Mouse (Mus musculus): ENCODE measurements around the gene Cdkn2d. TPM values are rescaled to one million over a fixed set of nuclear protein-coding genes. Genes with fewer than 3 reads are reported as not detected.
A peak's percentile ranks its signal among the peaks of the same experiment; 100 is the strongest.

Cdkn2d gene
- total RNA-seq, 4 experiments from 2014 or later = 11.9 to 24.1 (median 18.5) TPM

- DNase-seq = no peak
Measured at GRCm38 (mm10) chr9:21244428-21245112, 46.6 kb downstream of the Cdkn2d start.

GRCm38 (mm10) chr9:21243826-21244427 is 47.3 kb downstream of the Cdkn2d start:
- no peak for DNase-seq

DNA sequence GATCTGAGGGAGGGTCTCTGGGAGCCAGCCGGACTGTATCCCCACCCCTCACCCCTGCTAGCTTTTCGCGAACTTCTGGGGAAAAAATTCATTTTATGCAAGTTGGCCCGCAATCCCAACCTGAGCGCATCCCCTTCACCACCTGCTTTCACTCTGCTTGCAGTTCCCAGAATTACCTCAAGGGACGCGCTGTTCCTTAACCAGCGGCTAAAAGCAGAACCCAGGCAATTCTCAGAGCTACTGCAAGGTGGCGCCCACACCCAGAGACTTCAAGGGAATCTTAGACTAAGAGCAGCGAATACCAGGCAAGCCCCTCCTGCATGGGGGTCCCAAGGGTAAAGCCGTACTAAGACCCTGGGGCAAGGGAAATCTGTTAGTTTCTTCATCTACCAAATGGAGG is 49.9 kb downstream of the Cdkn2d start:
- no peak for DNase-seq

GRCm38 (mm10) chr9:21239465-21239848 is 51.8 kb downstream of the Cdkn2d start:
- DNase-seq = no peak

DNA sequence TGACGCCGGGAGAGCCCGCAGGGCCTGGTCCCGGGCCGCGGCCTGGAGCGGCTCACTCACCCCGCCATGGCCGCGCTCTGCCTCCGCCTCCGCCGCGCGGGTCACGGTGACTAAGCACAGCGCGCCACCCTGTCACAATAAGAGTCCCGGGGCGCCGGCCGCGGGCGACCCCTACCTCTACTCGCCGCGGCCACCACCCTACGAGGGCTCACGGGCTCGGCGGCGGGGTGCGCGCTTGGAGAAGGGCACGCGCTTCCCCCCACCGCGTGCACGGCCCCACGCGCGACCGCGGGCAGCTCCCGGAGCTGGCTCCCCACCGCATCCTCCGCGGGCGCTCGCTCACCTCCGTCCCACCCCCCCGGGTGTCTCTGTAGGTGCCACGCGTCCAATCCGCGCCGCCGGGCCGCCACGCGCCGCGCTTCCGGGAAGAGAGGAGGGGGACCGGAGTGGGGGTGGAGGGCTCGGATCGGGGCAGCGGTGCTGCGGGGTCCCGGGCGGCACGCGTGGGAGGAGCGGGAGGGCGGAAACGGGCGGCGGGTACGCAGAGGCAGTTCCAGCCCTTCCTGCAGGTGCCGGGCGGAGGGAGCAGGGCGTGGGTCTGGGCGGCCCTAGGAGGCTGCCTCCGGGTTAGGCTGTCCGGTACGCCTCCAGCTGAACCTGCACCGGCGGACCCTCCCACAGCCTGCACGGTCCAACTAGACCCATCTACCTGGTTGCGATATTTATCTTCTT is 52.3 kb downstream of the Cdkn2d start, which contains the start of gene Keap1:
Gene Keap1 (minus strand): TSS at position 629 of the 732 bp plus-strand sequence.
- DNase-seq = peak; percentile 57

Other genes starting within 250 kb of the Cdkn2d start
- under 1 TPM in 1 of 4 experiments, not detected in 3; 0.70 TPM for gene Zglp1, start 224.3 kb downstream of the Cdkn2d start, total RNA-seq (2022)
- under 1 TPM; 0.24 to 0.68 (median 0.42) TPM for gene Gm49373, start 218.3 kb downstream of the Cdkn2d start, total RNA-seq (2022)
- gene Fdx1l, start 217.8 kb downstream of the Cdkn2d start, total RNA-seq (2022) = 10 to 100 TPM; 40.3 to 55.0 (median 45.6) TPM
- gene Gm38431, start 199.4 kb downstream of the Cdkn2d start, total RNA-seq (2022) = 1 to 10 TPM in 3 of 4 experiments, under 1 TPM in 1; 0.49 to 3.2 (median 2.3) TPM
- gene Raver1, start 199.4 kb downstream of the Cdkn2d start, total RNA-seq (2022) = 10 to 100 TPM; 43.9 to 78.6 (median 56.6) TPM
- 10 to 100 TPM; 15.3 to 30.3 (median 23.0) TPM for gene Tyk2, start 160.2 kb downstream of the Cdkn2d start, total RNA-seq (2022)
- 100 to 1,000 TPM; 162 to 190 (median 174) TPM for gene Cdc37, start 141.4 kb downstream of the Cdkn2d start, total RNA-seq (2022)
- 10 to 100 TPM in 2 of 4 experiments, 1 to 10 TPM in 2; 5.7 to 13.4 (median 9.8) TPM for gene Pde4a, start 125.7 kb downstream of the Cdkn2d start, total RNA-seq (2022)
- 10 to 100 TPM; 50.7 to 62.6 (median 57.4) TPM for gene Keap1, start 52.0 kb downstream of the Cdkn2d start, total RNA-seq (2022)
- under 1 TPM; 0.27 to 0.75 (median 0.46) TPM for gene S1pr5, start 43.0 kb downstream of the Cdkn2d start, total RNA-seq (2022)
- 10 to 100 TPM; 38.7 to 47.3 (median 40.8) TPM for gene Atg4d, start 26.1 kb downstream of the Cdkn2d start, total RNA-seq (2022)
- 10 to 100 TPM; 33.0 to 52.0 (median 41.8) TPM for gene Kri1, start 3.4 kb downstream of the Cdkn2d start, total RNA-seq (2022)
- under 1 TPM in 1 of 4 experiments, not detected in 3; 0.23 TPM for gene Ap1m2, start 20.9 kb upstream of the Cdkn2d start, total RNA-seq (2022)
- gene Slc44a2, start 29.3 kb upstream of the Cdkn2d start, total RNA-seq (2022) = 100 to 1,000 TPM in 1 of 4 experiments, 10 to 100 TPM in 3; 39.0 to 103 (median 67.3) TPM
- gene Ilf3, start 76.5 kb upstream of the Cdkn2d start, total RNA-seq (2022) = 10 to 100 TPM; 47.3 to 86.4 (median 66.0) TPM
- 10 to 100 TPM; 18.2 to 23.4 (median 19.0) TPM for gene Qtrt1, start 120.4 kb upstream of the Cdkn2d start, total RNA-seq (2022)
- gene Dnm2, start 133.5 kb upstream of the Cdkn2d start, total RNA-seq (2022) = 100 to 1,000 TPM; 106 to 132 (median 114) TPM
- 10 to 100 TPM; 33.2 to 41.1 (median 37.1) TPM for gene Tmed1, start 218.8 kb upstream of the Cdkn2d start, total RNA-seq (2022)
- 1 to 10 TPM in 3 of 4 experiments, under 1 TPM in 1; 0.77 to 2.3 (median 1.6) TPM for gene AB124611, start 234.8 kb upstream of the Cdkn2d start, total RNA-seq (2022)

Measured in adrenal gland, adult 8-10 months (tissue).